Mouse (Mus musculus) cerebellum, adult 9-11 months (tissue): Measurements from ENCODE around the gene Qars.

Experiments
- DNase-seq: peaks from one replicate; pipeline ENCODE4 v3.0.0; 2022

Qars gene

GRCm38 (mm10) chr9:108507619-108508434, at the start of gene Qars:
Gene Qars (plus strand): TSS chr9:108507706.
- peak; percentile 94 for DNase-seq

DNA sequence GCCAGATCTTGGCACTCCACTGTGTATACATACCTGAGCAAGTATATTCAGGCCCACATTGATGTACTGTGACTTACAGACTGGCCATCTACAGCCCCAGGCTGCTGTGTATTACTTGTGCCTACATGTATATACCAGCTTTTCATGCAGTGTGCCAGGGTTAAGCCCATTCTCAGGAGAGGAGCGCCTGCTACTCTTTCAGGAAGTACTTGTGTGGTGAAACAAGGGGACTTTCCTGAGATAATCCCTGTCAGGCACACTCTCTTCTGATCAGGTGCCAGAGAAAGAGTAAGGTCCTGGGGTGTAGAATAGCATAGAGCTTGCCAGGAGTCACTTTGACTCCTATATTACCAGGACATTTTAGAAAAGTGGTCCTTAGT, 47.6 kb upstream of the Qars start:
- DNase-seq, result no peak

- peak; percentile 90 for DNase-seq
These were observed 47.0 kb upstream of the Qars start, which contains the start of gene Ccdc71 for GRCm38 (mm10) chr9:108460319-108461178. Gene Ccdc71 (plus strand): TSS chr9:108460527.

GRCm38 (mm10) chr9:108461181-108461631, 46.3 kb upstream of the Qars start, which contains the start of gene Klhdc8b:
Gene Klhdc8b (minus strand): TSS chr9:108461581.
- DNase-seq, result no peak

DNA sequence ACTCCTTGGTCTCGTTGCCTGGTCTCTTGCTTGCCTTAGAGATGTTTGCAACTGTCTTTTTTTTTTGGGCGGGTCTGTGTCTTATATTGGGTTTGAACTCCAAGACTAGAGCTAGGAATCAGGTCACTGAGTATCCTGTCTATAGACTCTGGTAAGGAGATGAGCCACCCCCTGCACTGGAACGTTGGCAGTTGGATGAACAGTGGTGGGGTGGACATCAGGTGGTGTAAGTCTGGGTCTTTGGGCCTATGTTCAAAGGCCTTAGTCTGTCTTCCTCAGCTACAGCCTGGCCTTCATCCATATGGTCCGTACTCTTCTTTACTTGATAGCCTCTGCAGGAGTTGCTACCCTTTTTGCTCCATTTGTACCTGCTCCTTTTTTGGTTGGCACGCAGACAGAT, 45.8 kb upstream of the Qars start:
- no peak for DNase-seq

GRCm38 (mm10) chr9:108462192-108462591, 45.3 kb upstream of the Qars start:
- no peak for DNase-seq

GRCm38 (mm10) chr9:108463713-108464112, 43.8 kb upstream of the Qars start:
- DNase-seq, result no peak

- no peak for DNase-seq
These were observed 41.3 kb upstream of the Qars start for GRCm38 (mm10) chr9:108466219-108466618.

GRCm38 (mm10) chr9:108469430-108469829, 38.1 kb upstream of the Qars start:
- no peak for DNase-seq

DNA sequence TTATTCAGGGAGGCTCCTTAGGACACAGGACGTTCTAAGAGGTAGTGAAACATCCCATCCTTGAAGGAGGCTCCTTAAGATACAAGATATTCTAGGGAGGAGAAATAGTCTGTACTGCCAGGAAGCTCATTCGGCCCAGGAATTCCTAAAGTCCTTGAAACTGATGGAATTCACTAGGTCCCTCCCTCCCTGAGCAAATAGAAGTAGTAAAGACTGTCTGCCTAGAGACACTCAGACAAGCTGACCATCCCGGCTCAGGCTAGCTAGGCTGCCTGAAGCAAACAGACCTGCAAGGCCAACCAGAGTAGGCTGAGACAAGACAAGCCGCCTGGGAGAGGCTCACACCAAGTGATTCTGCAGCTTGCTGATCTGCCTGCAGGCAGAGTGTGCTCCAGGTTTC, 37.7 kb upstream of the Qars start:
- DNase-seq, result no peak

- DNase-seq, result no peak
These were observed 33.0 kb upstream of the Qars start for GRCm38 (mm10) chr9:108474528-108474927.

DNA sequence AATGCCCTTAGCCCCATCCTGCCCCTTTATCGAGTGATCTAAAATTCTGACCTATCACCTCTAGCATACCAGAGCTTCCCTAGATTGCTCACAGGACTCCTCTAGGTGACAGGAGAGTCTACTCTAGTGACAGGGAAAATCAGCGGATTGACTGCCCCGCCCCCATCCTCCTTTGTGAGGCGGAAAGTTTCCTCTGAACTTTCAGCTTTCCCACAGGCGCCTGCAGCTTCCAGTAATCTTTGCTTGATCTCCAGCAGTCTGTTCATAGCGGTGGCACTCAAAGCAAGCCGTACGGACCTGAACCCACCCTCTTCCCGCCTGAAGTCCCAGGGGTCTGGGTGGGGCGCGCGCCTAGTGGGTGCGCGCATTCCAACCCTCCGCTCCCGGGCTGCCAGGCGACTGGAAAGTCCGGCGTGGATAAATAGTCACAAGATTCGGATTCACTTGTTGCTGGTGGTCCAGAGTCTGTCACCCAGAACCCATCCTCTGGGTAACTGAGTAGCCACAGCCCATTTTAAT, 28.8 kb upstream of the Qars start:
- no peak for DNase-seq

- no peak for DNase-seq
These were observed 28.3 kb upstream of the Qars start for GRCm38 (mm10) chr9:108479241-108479640.

- DNase-seq, result no peak
These were observed 27.7 kb upstream of the Qars start, which contains the start of gene Lamb2 for GRCm38 (mm10) chr9:108479721-108480351. Gene Lamb2 (plus strand): TSS chr9:108479736.

- no peak for DNase-seq
These were observed 26.5 kb upstream of the Qars start for GRCm38 (mm10) chr9:108480813-108481519.

DNA sequence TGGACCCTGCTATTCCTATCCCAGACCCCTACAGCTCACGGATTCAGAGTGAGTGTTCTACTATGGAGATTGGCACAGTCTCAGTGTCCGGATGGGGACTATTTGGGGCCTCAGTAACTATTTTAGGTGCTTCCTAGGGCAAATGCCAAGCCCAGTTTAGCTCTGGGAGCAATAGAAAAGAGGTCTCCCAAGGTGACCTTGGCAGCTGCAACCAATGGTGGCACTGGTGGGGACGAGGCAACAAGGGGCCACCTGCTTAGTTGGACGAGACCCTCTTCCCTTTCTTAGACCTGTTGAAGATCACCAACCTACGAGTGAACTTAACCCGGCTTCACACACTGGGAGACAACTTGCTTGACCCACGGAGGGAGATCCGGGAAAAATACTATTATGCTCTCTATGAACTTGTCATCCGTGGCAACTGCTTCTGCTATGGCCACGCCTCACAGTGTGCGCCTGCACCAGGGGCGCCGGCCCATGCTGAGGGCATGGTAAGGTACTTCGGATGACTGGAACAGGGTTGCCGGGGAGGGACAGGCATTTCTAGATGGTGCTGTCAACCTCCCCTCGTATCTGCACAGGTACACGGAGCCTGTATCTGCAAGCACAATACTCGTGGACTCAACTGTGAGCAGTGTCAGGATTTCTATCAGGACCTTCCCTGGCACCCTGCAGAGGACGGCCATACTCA, 25.8 kb upstream of the Qars start:
- DNase-seq, result no peak

- no peak for DNase-seq
These were observed 24.3 kb upstream of the Qars start for GRCm38 (mm10) chr9:108483051-108483790.

- DNase-seq, result no peak
These were observed 23.5 kb upstream of the Qars start for GRCm38 (mm10) chr9:108484021-108484420.

- DNase-seq, result no peak
These were observed 22.1 kb upstream of the Qars start for GRCm38 (mm10) chr9:108485301-108485875.

DNA sequence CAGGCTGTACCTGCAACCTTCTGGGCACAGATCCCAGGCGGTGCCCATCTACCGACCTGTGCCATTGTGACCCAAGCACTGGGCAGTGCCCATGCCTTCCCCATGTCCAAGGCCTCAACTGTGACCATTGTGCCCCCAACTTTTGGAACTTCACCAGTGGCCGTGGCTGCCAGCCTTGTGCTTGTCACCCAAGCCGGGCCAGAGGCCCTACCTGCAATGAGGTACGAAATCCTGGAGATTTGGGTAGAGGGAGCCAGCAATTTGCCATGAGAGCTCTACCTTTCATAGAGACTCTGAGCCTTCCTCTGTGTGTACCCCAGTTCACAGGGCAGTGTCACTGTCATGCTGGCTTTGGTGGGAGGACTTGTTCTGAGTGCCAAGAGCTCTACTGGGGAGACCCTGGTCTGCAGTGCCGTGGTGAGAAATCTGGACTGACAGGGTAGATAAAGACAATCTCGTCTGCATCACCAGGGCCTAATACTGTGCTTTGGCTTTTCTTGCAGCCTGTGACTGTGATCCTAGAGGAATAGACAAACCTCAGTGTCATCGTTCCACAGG, 20.5 kb upstream of the Qars start:
- no peak for DNase-seq
